Mouse (Mus musculus): ENCODE measurements around the gene 4931409K22Rik.

DNA sequence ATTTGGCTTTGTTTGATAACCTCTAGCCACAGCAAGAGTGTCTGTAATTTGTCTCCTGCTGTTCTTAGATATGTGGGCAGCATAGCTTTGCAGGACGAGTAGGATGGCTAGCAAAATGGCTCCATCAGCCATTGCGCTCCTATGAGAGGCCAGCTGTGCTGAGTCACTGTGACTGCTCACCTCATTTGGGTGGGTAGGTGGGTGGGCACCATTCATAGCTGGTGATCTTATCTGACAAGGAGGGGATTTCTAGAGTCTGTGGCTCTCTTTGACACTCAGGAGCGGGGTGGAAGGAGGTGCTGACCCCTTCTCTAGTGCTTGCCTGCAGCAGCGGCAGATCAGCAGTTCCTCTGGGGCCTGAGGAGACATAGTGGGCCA, 30.6 kb upstream of the 4931409K22Rik start:
- TF ChIP-seq CTCF (IDR thresholded peaks at IDR 0.05; ENCODE audit: control insufficient read depth, insufficient read depth, insufficient read length) (no peak), MYOG (IDR thresholded peaks at IDR 0.05; ENCODE audit: control insufficient read depth, extremely low read depth, insufficient read length) (no peak), MYOD1 (IDR thresholded peaks at IDR 0.05; ENCODE audit: control insufficient read depth, insufficient read length, low read depth) (no peak)
